Mouse (Mus musculus) thymus, postnatal 25 days (tissue): Measurements from ENCODE around the gene Ccdc73.
"Not testable (repeated sequence)": the region's sequence is repeated elsewhere in the genome, so short reads cannot be mapped to it uniquely, and the experiment has no call there.

Source experiments
- DNase-seq: peaks from one replicate; pipeline ENCODE4 v3.0.0; 2022

The Ccdc73 gene

DNA sequence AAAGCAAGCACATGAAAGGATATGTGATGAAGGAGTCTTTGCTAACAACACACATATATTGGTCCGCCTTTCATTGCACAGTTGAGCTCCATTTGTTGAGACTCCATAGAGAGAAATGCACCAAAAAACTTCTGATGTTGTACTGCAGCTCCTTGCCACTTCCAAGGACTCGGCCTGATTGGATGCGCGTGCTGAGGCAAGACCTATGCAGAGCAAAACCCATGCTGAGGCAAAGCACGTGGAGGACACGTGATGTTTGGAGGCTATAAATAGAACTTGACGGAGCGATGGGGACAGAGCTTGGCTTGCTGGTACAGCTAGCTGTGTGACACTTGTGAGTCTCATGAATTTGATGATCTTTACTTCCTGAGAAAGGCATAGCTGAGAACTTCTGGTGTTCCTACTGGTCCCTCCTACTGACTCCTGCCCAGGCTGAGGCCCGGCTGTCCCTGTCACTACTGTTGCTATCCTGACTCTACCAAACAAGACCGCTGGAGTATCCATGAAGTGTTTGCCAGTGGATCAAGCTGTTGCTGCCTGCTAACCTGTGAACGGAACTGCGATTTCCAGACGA, at the start of gene Ccdc73:
Ccdc73 (plus strand) TSS at position 524 of the 574 bp plus-strand sequence.
- no peak for DNase-seq

DNA sequence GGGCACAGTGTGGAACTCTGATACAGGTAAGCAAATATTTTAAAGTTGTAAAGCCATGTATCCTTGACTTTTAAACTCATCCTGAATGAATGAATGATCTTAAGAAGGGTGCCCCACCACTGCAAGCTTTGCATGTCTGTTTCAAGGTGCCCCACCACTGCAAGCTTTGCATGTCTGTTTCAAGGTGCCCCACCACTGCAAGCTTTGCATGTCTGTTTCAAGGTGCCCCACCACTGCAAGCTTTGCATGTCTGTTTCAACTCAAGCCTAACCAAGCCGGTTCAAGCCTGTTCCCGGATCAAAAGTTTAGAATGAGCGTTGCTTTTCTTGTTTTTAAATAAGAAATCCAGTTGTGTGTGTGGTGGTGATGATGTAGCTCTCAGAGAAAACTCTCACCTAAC, 48.8 kb upstream of the Ccdc73 start:
- DNase-seq = not testable (repeated sequence)

DNA sequence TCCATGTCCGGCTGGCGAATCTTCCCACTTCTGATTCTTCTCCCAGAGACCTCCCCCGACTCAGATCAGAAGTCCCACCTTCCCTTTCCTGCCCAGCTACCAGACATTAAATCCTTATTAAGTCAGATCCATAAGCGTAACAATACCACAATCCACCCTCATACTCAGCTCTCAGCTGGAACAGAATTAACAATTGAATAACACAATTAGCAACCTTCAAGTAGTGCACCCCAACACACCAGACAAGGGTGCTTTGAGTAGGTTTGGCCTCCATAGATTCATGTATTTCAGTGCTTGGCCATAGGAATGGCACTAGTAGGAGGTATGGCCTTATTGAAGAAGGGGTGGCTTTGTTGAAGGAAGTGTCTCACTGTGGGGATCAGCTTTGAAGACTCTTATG, 41.4 kb upstream of the Ccdc73 start:
- no peak for DNase-seq

DNA sequence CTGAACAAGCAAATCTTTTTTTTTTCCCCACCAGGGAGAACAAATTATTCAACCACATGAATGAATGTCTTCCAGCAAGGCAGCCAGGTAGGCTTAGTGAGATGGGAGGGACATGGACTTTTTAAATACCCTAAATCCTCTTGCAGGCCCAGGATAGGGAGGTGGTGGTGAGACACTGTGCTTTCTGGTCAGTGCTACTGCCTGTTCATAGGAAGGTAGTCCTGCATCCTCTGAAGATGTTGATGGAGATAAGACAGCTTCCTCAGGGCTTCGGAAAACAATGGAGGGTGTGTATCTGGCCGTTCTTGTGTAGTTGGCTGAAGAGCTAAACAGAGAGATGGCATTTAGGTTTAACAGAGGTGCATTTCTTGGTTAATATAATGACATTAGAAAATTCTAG, 35.1 kb upstream of the Ccdc73 start:
- DNase-seq = no peak

DNA sequence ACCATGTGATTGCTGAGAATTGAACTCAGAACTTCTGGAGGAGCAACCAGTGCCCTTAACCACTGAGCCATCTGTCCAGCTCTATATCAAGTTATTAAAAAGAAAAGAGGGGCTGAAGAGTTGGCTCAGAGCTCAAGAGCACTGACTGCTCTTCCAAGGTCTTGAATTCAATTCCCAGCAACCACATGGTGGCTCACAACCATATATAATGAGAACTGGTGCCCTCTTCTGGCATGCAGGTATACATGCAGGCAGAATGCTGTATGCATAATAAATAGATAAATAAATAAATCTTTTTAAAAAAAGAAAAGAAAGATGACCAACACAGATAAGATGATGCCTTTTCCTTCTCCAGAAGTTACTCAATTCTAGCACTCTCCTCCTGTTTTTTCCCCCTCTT, 26.6 kb upstream of the Ccdc73 start:
- no peak for DNase-seq

DNA sequence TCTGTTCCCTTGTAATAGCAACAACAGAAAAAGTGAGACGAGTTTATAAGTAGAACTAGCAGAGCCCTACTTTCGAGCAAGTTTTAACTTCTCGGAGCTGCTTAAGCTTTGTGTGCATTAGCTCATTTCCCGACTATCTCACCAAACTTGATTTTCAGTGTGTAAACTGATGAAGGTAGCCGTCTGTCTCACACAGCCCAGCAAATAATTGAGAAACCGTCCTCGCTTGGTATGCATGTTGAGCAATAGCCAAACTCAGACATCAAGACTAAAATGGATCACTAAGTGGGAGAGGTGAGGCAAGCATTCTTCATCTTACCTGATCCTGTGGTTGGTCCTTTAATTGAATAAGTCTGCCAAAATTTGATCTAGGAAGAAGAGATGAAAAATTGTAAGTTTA, 25.9 kb upstream of the Ccdc73 start:
- DNase-seq = no peak

DNA sequence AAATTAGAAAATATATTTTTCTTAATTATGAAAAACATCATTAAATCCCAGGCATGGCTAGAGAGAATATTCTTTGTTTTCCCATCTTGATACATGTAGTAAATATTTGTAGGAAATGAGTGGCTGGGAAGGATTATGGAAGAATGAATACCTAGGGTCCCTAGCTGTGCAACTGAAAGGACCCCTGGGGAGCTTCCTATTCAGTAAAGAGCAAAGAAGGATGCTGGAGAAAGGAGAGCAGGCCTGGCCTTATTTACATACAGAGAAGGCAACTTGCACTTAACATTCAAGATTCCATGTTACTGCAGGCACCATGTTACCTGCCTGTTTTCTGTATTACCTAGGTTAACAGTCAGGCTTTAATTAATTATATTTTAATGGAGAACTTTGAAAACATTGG, 25.0 kb upstream of the Ccdc73 start:
- no peak for DNase-seq

DNA sequence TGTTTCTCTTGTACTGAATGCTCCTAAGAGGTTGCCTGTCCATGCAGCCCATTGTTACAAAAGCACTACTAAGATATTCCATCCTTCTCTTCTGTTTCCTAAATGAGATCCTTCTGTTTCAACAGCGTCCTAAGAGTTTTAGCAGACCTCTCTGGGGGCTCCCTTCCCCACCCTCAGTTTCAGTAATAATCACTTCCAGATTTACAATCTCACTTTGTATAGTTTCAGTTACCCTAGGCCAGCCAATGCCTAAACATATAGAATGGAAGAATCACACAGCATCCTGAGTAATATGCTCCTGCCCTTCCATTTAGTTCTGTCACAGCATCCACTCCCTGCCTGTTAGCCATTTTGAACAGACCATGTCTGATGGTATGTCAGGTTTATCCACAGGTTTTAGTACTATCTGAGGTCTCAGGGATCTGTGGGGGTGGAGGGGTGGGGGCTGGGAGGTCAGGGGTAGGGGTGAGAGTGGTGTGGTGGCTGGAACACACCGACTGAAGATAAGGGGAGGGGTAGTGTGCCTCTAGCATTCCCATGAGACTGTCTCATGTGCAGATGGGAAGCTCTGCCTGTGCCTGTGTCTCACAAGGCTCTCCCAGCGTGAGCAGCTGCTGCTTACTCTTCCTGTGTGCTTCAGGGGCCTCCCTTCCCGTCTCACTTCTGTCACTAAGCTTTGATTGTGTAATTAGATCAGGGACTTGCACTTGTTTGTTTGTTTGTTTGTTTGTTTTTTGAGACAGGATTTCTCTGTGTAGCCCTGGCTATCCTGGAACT, 20.8 kb upstream of the Ccdc73 start:
- no peak for DNase-seq

DNA sequence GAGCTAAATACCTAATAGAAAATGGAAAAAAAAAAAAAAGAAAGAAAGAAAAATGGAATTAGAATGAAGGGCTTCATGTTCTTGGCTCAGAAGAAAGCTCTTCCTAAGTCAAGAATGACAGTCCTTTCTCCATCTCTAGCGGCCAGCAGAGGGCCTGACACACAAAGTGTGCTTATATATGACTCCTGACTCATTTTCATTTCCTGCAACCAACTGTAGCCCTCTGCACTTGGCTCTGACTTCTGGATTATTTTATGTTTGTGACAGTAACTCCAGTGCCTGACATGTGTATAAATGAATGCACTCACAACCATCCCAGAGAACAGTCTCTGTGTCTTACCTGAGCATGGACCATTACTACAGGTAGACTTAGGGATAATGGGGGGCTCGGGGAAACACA, 20.0 kb upstream of the Ccdc73 start:
- peak; percentile 40 for DNase-seq

DNA sequence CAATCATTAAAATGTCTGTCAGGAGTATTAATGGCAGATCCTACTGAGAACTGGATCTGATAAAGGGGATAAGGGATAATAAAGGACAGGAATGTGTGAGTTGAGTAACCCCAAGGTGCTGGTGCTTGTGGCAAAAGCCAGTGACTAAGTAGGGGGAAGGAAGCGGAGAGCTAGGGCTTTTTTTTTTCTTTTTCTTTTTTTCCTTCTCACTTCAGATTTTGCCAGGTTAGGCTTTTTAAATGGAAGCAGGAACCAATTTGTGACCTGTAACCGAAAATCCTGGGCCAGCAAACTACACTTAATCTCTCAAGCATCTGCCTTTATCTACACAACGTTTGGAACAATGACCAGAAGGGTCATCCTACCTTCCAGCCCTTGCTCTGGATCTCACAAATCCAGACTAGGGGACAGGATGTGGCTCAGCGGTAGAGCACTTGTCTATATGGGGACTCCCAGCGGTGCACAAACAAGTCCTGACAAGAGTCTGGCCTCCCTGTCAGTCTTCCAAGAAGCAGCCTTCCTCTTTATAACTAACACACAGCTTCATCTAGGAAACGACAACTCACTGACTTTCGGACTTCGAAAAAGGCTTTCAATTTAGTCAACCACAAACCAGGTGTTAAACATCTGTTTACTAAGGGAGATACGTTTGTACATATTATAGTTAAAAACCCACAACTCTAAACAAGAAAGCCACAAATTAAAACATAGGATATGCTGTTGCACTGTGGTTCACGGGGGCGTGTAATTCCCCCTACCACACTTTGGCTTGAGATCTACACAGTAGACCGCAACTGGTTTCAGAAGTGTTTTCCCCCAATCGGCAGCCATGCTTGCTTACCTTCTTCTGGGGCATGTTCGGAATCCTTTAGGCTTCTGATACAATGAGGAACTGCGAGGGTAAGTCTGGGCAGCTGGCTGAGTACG, 19.1 kb upstream of the Ccdc73 start:
- peak; percentile 40 for DNase-seq

DNA sequence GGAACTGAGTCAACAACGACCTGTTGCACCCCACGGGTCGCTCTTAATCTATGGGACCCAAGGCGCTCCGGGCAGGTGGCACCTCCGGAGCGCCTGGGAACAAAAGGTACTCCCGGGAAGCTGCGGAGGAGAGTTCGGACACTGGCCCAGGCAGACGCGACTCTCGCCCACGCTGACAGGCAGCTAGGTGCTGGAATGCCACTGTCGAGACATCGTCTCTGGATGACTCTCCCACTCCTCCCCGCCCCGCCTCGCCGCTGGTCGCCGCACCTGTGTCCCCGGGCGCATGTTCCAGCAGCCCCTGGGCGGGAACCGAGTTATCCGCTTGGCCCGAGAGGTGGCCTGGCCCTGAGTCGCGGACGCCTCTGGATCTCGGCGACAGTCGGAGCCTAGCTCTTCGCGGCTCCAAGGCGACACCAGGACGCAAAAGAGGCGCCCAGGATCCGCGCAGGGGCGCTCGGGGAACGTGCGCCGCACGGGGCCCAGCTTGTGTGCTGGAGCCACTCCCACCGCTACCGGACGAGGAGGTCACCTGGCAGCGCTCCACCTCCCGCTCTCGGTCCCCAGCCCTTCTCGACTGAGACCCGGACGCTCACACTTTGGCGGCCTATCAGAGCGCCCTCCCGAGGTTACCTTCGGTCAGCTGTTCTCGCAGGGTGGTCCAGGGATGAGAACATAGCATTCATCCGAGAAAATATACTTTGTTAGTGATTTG, 18.2 kb upstream of the Ccdc73 start, which contains the start of gene Prrg4:
Prrg4 (minus strand) TSS at position 601 of the 715 bp plus-strand sequence.
- peak; percentile 71 for DNase-seq

DNA sequence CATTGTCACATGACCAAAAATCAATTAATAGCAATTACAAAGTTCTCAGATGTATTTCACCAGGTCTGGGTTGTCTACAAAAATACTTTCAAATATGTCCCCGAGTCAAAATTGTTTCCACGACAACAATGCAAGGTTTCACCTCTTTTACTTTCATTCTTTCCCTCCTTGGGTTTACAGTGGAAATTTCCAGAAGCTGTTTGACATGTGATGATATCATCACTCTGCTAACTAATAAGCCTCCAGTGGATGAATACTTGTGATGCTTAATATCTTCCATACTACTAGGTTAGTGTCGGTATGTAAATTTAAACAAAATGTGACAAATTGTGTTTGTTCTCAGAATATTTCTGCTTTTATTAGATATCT, 17.6 kb upstream of the Ccdc73 start:
- no peak for DNase-seq

DNA sequence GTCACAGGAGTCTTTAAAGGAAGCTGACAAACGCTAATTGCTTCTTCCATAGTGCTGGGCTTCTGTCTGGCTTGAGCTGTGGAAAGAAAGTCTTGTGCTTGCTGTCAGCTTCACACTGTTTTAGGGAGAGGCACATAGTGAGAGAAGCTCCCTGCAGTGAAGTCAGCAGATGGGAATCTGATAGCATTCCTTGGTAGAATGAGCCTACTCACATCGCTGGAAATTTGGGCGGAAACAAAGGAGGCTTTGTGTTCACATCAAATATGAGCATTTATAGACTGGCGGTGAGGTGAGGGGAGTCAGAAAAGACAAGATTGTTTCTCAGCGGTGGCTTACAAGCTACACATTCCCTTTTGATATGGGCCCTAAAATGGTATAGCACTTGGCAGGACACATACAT, 15.9 kb upstream of the Ccdc73 start:
- DNase-seq = no peak

DNA sequence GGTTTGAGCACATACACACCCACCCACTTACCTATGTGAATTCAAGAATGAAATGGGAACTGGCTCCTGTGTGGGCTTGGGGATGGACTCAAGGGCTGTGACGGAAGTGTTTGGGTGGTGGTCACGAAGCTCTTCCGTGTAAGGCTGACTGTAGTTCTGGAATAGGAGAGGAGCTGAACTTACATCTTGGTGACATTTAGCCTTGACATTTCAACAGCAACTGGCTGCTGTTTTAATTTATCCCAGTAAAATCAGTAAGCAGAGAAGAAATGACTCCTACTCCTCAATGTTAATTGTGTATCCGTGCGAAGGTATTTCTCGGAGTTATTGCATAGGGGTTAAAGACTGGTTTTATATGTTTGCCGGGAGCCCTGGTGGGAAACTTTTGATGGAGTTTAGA, 15.1 kb upstream of the Ccdc73 start:
- DNase-seq = no peak

DNA sequence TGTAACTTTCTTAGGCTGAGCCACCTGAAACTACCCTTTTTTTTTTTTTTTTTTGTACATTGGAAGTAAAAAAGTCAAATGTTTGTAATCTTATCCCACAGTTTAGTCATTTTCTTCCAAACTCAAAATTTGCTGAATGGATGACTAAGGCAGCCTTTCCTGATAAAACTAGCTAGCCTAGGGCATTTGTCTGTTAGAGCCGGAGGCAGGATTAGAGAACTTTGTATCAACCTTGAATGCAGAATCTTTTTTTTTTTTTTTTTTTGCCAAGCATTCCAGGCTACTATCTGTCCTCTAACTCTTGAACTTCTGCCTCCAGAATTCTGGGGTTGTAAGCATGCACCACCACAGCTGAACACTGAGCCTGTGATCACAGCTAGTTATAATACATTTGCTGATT, 12.8 kb upstream of the Ccdc73 start:
- DNase-seq = no peak

DNA sequence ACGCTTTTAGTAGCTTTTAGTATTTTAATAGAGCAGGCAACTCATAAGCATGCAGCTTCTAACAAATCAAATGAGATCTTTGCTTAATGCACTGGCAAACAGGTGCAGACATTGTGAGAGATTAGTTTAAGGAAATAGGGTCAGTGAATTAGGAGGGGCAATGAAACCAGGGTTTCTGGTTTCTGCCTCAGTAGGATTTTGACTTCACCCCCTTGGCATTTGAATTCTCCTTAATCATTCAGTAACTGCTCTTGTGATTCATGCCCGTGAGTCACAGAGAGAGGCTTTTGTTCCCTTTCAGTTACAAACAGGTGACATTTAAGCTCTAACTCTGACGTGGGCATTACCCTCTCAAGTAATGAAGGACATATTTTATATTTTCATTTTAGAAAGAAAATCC, 11.9 kb upstream of the Ccdc73 start:
- no peak for DNase-seq

DNA sequence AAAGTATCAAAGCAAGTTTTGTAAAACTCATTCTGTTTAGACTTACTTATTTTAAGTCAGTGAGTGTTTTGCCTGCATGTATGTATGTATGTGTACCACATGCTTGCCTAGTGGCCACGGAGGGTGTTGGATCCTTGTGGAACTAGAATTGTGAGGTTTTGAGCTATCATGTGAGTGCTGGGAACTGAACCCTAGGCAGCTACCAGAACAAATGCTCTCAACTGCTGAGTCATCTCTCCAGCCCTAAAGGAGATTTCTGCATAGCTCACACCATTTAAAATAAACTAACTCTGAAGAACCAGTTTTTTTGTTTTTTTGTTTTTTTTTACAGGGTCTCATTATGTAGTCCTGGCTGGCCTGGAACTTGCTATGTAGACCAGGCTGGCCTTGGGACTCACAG, 11.4 kb upstream of the Ccdc73 start:
- DNase-seq = no peak

DNA sequence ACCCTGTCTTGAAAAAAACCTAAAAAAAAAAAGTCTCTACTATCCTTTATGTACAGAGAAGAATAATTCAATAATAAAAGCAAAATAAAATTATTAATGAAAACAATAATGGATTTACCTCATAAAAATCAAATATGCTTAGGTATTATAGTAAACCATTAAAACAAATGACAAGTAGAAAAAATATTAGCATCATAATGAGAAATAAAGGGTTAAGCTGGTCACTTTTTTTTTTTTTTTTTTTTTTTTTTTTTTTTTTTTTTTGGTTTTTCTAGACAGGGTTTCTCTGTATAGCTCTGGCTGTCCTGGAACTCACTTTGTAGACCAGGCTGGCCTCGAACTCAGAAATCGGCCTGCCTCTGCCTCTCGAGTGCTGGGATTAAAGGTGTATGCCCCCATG, 9.5 kb upstream of the Ccdc73 start:
- not testable (repeated sequence) for DNase-seq

DNA sequence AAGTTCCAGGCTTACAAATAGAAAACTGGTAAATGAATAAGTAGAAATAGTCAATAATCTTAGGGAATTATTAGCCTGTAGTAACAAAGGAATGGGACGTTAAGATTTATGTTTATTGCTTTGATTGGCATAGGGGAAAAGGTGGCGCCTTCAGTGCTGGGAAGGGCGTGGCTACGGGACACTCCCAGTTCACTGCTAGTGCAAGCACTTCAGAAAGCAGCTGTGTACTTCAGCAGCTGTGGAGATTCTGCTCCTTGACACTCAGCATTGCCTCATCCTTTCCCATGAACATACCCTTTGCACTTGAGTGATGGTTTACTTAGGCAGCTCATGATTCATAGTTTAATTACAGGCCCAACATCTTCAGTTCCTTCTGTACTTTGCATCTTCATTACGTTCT, 8.5 kb upstream of the Ccdc73 start:
- DNase-seq = no peak

DNA sequence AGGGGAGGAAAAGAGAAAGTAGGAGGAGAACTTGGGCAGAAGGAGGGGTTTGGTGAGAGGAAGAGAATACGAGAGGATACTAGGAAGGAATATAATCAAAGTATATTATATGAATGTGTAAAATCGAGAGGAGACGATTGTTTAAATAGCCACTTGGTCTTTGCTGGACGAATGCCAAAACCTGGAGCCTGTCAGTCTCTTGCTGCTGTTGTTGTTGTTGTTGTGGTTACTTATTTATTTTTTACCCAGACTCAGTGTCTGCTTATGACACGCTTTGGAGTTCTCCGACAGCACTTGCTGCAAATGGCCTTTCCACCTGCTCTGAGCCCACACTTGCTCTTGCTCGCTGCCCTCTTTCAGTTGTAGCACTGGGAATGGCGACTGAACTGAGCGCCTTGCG, 7.2 kb upstream of the Ccdc73 start:
- no peak for DNase-seq

DNA sequence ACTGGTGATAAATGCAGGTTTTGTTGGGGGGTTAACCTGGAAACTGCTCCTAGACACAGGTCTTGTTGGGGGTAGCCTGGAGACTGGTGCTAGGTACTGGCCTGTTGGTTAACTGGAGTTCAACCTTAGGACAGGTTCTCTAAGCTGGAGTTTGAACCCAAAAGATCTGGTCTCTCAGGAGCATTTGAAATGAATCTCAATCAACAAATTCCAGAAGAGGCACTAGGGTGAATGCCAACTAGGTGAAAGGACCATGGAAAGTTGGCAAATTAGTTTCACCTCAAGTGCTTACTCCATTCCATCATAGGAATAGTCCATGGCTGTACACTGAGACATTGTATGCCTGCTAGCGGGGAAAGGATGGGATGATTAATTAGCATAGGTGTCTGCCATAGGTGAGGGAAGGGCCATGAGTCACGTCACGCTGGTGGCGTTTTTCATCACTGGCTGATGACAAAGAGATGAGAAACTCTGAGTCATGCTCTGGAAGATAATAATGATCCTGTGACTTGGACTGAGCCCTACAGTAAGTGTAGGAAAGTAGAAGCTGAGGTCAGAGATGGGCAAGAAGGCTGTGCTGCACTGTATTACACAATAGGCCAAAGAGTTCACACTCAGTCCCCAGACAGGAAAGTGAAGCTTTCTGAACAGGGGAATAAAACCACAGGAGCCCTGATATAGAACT, 3.3 kb upstream of the Ccdc73 start:
- DNase-seq = no peak

DNA sequence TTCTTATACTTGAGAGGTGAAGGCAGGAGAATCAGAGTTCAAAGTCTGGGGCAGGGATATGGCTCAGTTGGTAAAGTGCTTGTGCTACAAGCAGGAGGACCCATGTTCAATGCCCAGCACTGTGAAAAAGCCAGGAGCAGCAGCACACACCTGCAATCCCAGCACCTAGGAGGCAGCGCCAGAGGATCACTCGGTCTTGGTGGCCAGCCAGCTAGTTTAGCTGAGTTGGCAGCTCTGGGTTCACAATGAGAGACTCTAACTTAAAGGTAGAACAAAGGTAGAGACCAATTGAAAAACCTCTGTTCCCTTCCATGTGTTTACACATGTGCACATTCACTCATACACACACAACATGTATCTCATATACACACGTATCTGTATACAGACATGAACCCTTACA, 1.5 kb downstream of the Ccdc73 start:
- DNase-seq = no peak

DNA sequence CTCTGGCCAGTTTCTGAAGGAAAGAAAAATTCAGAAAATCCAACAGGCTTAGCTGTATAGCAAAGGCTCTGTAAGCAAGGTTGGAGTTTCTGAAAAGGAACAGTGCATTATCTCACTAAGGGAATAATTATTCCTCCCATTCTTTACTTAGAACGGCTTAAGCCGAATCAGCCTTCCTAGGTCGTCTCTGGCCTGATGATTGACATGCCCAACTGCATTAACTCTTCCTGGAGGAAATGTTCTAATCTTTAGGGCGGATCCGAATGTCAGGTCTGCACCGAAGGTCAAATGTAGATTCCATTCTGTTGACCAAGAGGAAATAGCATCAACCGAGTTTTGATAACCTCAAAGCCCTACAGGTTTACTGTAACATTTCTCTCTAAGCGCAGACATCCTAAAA, 11.2 kb downstream of the Ccdc73 start:
- no peak for DNase-seq
